Mouse (Mus musculus) thymus, adult 18-20 months (tissue): Measurements from ENCODE around the gene Kif5a.

Experiments used
- DNase-seq, 2 experiments: peaks; one replicate each; pipeline ENCODE4 v3.0.0; 2022; ENCODE audit warnings: mixed read lengths in 2 of 2

The Kif5a gene

GRCm38 (mm10) chr10:127189651-127190381 lies 73.3 kb downstream of the Kif5a start, which contains the start of gene Arhgef25:
Gene Arhgef25 (minus strand): TSS chr10:127190083.
- no peak for DNase-seq

GRCm38 (mm10) chr10:127189116-127189650 lies 74.0 kb downstream of the Kif5a start:
- DNase-seq, result no peak

- DNase-seq, result no peak
These were observed 74.6 kb downstream of the Kif5a start for GRCm38 (mm10) chr10:127188465-127189115.

GRCm38 (mm10) chr10:127188079-127188453 lies 75.1 kb downstream of the Kif5a start:
- no peak for DNase-seq

- DNase-seq, result no peak
These were observed 75.6 kb downstream of the Kif5a start for GRCm38 (mm10) chr10:127187371-127188078.

- no peak for DNase-seq
These were observed 76.7 kb downstream of the Kif5a start for GRCm38 (mm10) chr10:127186451-127186850.

- DNase-seq, result no peak
These were observed 77.6 kb downstream of the Kif5a start for GRCm38 (mm10) chr10:127185506-127185905.

- no peak for DNase-seq
These were observed 78.0 kb downstream of the Kif5a start for GRCm38 (mm10) chr10:127185101-127185500.

- no peak for DNase-seq
These were observed 79.4 kb downstream of the Kif5a start for GRCm38 (mm10) chr10:127183759-127184158.

GRCm38 (mm10) chr10:127182624-127183023 lies 80.5 kb downstream of the Kif5a start:
- DNase-seq, result no peak

GRCm38 (mm10) chr10:127181566-127181965 lies 81.6 kb downstream of the Kif5a start:
- DNase-seq, result no peak

- no peak for DNase-seq
These were observed 82.5 kb downstream of the Kif5a start for GRCm38 (mm10) chr10:127180695-127181047.

GRCm38 (mm10) chr10:127179871-127180694 lies 83.1 kb downstream of the Kif5a start, which contains the start of gene Slc26a10:
Gene Slc26a10 (minus strand): TSS chr10:127180645.
- DNase-seq, result no peak

- no peak for DNase-seq
These were observed 84.7 kb downstream of the Kif5a start for GRCm38 (mm10) chr10:127178286-127179027.

- DNase-seq, result no peak
These were observed 85.4 kb downstream of the Kif5a start for GRCm38 (mm10) chr10:127177719-127178118.

GRCm38 (mm10) chr10:127177235-127177634 lies 85.9 kb downstream of the Kif5a start:
- no peak for DNase-seq

GRCm38 (mm10) chr10:127176756-127177155 lies 86.4 kb downstream of the Kif5a start:
- DNase-seq, result no peak

GRCm38 (mm10) chr10:127176228-127176627 lies 86.9 kb downstream of the Kif5a start:
- DNase-seq, result no peak
